8 mouse cellular contexts compared by ENCODE assay signal in genomic region chrX:106717160-106717559, GRCm38 (mm10).
DNase-seq lines count a peak whose midpoint lies in the region; ATAC-seq and TF ChIP-seq lines count a peak whose summit lies in the region.
"Had no signal": no experiment of that assay in that cellular context is flagged by ENCODE, and none has a peak within 500 bp of the region (broad histone marks: within the 10 kb centered on the region; RNA-seq: fewer than 3 reads in every experiment).

No protein-coding gene starts in this region.

- no peak overlapping the region for H3K27ac ChIP-seq in liver, postnatal 0 days (ENCODE audit: low read depth)
- H3K27ac ChIP-seq in liver, embryonic 12.5 days, result no peak overlapping the region
- no peak overlapping the region for H3K27ac ChIP-seq in neural tube, embryonic 11.5 days (ENCODE audit: low read depth, low read length)
- H3K27ac ChIP-seq: lung, embryonic 15.5 days had no signal

- no peak overlapping the region for H3K4me3 ChIP-seq in liver, postnatal 0 days (ENCODE audit: low read depth, low read length)
- no peak overlapping the region for H3K4me3 ChIP-seq in liver, embryonic 12.5 days
- H3K4me3 ChIP-seq in neural tube, embryonic 11.5 days (ENCODE audit: low read depth, low read length), result no peak overlapping the region
- H3K4me3 ChIP-seq: lung, embryonic 15.5 days had no signal

- no peaks in the 10 kb centered on the region for H3K36me3 ChIP-seq in liver, postnatal 0 days (replicated peaks; ENCODE audit: insufficient read depth, low read length)
- H3K36me3 ChIP-seq in liver, embryonic 12.5 days, result no peaks in the 10 kb centered on the region
- H3K36me3 ChIP-seq in neural tube, embryonic 11.5 days (ENCODE audit: control insufficient read depth, insufficient read depth, low read length), result no peaks in the 10 kb centered on the region
- H3K36me3 ChIP-seq: lung, embryonic 15.5 days had no signal

- ATAC-seq in liver, postnatal 0 days, result no peak
- no peak for ATAC-seq in liver, embryonic 12.5 days
- ATAC-seq in neural tube, embryonic 11.5 days (ENCODE audit: insufficient read depth, low FRiP score, low TSS enrichment), result no peak

- H3K4me2 ChIP-seq in liver, postnatal 0 days (ENCODE audit: low read depth, low read length), result no peak overlapping the region
- H3K4me2 ChIP-seq in liver, embryonic 12.5 days, result no peak overlapping the region
- H3K4me2 ChIP-seq in neural tube, embryonic 11.5 days (ENCODE audit: low read depth), result no peak overlapping the region
- H3K4me2 ChIP-seq: lung, embryonic 15.5 days had no signal

- H3K4me1 ChIP-seq in liver, postnatal 0 days (ENCODE audit: insufficient read depth), result no peaks in the 10 kb centered on the region
- H3K4me1 ChIP-seq in liver, embryonic 12.5 days, result no peaks in the 10 kb centered on the region
- H3K4me1 ChIP-seq in neural tube, embryonic 11.5 days (ENCODE audit: control insufficient read depth, insufficient read depth, low read length), result no peaks in the 10 kb centered on the region
- H3K4me1 ChIP-seq: lung, embryonic 15.5 days had no signal

- WGBS in liver, postnatal 0 days (ENCODE audit: insufficient replicate concordance), result 32% methylated on average over 2 of the region's 2 CpGs
- 33% methylated on average over 2 of the region's 2 CpGs for WGBS in liver, embryonic 12.5 days (ENCODE audit: insufficient replicate concordance)
- 13% methylated on average over 2 of the region's 2 CpGs for WGBS in neural tube, embryonic 11.5 days

- TF ChIP-seq EP300 in liver, postnatal 0 days (IDR thresholded peaks at IDR 0.05; ENCODE audit: low read depth), result no peak

- TF ChIP-seq CTCF in liver, postnatal 0 days (IDR thresholded peaks at IDR 0.05; ENCODE audit: low read depth), result peak; percentile 20; the same call in 1 of the 2 replicates

- no peak for DNase-seq in liver, postnatal 0 days
- DNase-seq in R1 (ENCODE audit: low read depth, low spot score), result peak; percentile 1
- DNase-seq in kidney, adult 11 months, result peak; percentile 37
- peak; percentile 10 for DNase-seq in neural tube, embryonic 11.5 days (ENCODE audit: low spot score)
- no peak for DNase-seq in cerebellum, adult 11 months
- no peak for DNase-seq in layer of hippocampus, adult 8-10 months (ENCODE audit: low spot score in 2 of 2)

- no peaks in the 10 kb centered on the region for H3K9me3 ChIP-seq in liver, postnatal 0 days (ENCODE audit: low read length)
- no peaks in the 10 kb centered on the region for H3K9me3 ChIP-seq in liver, embryonic 12.5 days (replicated peaks)
- no peaks in the 10 kb centered on the region for H3K9me3 ChIP-seq in neural tube, embryonic 11.5 days (ENCODE audit: control insufficient read depth, low read length)
- H3K9me3 ChIP-seq: lung, embryonic 15.5 days had no signal

- no peaks in the 10 kb centered on the region for H3K27me3 ChIP-seq in liver, postnatal 0 days (ENCODE audit: insufficient read depth, low read length)
- H3K27me3 ChIP-seq in liver, embryonic 12.5 days (replicated peaks), result no peaks in the 10 kb centered on the region
- no peaks in the 10 kb centered on the region for H3K27me3 ChIP-seq in neural tube, embryonic 11.5 days (ENCODE audit: control insufficient read depth, insufficient read depth, low read length)
- H3K27me3 ChIP-seq: lung, embryonic 15.5 days had no signal

- H3K9ac ChIP-seq in liver, postnatal 0 days (replicated peaks), result no peak overlapping the region
- H3K9ac ChIP-seq in liver, embryonic 12.5 days, result no peak overlapping the region
- H3K9ac ChIP-seq in neural tube, embryonic 11.5 days (ENCODE audit: low read length), result no peak overlapping the region
- H3K9ac ChIP-seq: lung, embryonic 15.5 days had no signal

Comparison
In these comparisons a context has a peak if more than half of its experiments do, and no peak if none do; other contexts are left out.
1. DNase-seq: peak in R1 (single experiment), kidney, adult 11 months (single experiment) and neural tube, embryonic 11.5 days (single experiment); none in liver, postnatal 0 days (single experiment), cerebellum, adult 11 months (single experiment) and layer of hippocampus, adult 8-10 months (0 of 2).